Mouse (Mus musculus) liver, embryonic 14 days (tissue): ENCODE results near the gene Selenoo. TPM values are rescaled to one million over a fixed set of nuclear protein-coding genes. Genes with fewer than 3 reads are reported as not detected.

Experiments used
- polyA plus RNA-seq: library from polyadenylated mRNA; depleted of rRNA; stranded (reverse); fragments of >200 nt; gene quantifications from 2 replicates; pipeline ENCODE4 v1.2.3, GENCODE M21; 2012; rRNA removed

Selenoo gene
- 7.7 and 8.5 TPM in 2 replicates for polyA plus RNA-seq

DNA sequence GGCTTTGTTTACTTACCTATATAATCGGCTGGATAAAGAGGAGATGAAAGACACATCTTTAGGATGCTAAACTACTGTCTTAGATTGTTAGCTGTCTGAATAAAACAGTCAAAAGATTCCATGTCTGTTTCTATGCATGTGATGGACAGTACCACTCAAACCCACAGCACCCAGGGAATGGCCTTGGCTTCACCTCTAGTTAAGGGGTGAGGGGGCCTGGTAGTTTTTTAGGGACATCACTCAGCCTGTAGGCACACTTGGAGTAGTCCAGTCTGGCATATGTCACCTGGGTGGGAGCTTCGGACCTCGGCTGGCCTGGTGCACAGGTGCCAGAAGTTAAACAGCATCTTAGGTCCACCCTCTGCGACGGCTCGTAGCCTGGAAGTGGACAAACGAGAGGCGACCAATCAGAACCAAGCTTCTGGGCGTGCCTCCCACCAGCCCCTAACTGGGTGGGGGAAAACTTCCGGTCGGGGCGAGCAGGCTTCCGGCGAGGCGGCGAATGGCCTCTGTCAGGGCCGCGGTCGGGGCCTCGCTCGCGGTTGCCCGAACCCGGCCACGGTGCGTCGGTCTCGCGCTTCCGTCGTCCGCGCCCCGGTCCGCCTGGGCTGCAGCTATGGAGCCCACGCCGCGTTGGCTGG lies at the start of gene Selenoo:
Gene Selenoo, plus strand, starts transcription at position 478 of the 641 bp plus-strand sequence.

DNA sequence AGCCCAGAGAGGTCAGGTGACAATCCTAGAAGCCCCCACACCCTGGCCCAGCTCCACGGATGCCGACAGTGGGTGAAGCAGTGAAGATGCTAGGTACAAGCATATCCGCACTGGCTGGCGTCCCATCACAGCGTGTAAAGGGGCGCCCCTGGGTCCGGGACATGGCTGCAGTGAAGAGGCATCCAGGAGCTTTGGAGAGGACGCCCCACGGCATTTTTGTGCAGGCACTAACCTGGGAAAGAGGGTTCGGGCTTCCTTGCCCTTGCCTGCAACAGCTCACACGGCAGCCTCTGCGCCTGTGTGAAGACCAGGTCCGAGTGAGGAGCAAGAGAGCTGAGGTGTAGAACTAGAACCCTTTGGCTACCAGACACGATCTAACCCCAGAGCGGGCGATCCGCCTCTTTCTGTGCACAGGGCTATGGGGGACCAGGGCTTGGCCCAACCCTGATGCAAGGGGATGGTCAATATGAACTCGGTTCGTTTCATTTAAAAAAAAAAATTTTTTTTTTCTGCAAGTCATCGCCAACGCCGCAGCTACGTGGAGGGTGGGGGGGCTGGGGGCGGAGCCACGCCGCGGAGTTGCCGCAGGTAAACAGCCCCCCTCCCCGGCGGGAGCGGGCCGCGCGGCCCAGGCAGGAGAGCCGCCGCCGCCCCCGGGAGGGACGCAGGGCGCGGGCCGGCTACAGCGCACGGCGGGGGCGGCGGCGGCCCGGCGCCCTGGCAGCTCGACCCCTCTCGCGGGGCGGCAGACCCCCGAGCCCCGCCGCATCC lies 29.5 kb upstream of the Selenoo start, which contains the start of gene Panx2:
Gene Panx2, plus strand, starts transcription at position 574 of the 771 bp plus-strand sequence.

DNA sequence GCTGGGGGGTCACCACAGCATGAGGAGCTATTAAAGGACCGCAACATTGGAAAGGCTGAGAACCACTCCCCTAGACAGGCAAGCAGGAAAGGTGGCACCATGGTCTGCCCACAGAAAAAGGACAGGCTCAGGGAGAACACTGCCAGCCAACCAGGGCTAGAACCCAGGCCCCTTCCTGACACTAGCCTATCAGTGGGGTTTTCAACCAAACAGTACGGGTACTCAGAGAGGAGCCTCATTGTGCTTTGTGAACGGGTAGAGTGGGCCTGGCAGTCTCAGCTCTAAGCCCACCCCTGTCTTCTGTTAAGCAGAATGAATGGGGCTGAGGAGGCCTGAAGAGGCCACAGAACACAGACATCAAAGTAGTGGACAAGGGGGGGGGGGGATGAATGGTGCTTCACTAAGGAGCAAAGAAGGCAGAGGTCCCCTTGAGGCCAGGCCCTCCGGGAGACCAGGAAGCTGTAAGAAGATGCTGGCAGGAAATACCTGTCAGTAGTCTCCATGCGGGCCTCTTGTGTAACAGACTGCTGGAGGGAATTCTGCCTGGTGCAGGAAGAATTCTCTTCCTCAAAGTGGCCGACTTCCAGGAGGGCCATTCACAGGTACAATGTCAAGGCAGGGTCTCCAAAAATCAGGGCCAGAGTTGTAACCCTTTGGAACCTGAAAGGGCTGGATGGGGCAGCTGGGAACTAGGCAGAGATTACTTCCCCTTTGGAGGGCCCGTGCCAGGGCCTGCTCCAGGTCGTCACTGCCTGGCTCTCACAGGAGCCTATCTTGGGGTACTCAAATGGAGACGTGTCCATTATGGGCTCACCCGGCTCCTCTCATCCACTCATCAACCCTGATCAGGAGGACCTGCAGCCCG lies 14.0 kb upstream of the Selenoo start, which contains the start of gene Trabd:
Gene Trabd, plus strand, starts transcription at position 512 of the 865 bp plus-strand sequence.

DNA sequence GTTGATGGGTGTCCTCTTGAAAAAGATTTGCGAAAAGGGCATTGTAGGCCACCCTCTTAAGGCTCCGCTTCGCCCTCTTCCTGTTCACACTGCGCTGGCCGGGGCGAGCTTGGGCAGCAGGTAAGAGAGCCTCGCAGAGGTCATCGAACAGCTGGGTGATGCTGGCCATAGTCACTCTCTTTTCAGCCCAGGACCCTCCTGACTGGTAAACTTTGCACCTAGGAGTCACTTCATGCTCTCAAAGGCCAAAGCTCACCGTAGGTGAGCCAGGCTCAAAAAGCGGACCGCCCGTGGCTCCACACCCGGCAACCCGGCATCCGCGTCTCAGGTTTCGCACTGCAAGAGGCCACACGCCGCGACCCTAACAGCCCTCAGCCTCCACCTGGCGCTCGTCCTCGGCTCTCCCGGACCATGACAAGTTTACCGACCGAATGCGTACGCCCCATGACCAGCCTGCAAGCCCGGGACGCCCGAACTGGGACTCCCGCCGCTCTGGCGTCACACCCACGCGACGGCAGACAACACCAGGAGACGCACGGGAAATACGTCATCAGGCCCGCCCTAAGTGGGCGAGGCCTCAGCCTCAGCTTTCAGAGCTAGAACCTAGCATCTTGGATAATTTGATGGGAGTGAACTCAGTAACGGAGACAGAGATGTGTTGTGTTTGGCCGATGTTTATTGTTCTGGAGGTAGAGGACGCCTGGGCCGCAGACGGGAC lies 33.9 kb downstream of the Selenoo start, which contains the start of gene Tubgcp6:
Gene Tubgcp6, minus strand, starts transcription at position 464 of the 718 bp plus-strand sequence.

DNA sequence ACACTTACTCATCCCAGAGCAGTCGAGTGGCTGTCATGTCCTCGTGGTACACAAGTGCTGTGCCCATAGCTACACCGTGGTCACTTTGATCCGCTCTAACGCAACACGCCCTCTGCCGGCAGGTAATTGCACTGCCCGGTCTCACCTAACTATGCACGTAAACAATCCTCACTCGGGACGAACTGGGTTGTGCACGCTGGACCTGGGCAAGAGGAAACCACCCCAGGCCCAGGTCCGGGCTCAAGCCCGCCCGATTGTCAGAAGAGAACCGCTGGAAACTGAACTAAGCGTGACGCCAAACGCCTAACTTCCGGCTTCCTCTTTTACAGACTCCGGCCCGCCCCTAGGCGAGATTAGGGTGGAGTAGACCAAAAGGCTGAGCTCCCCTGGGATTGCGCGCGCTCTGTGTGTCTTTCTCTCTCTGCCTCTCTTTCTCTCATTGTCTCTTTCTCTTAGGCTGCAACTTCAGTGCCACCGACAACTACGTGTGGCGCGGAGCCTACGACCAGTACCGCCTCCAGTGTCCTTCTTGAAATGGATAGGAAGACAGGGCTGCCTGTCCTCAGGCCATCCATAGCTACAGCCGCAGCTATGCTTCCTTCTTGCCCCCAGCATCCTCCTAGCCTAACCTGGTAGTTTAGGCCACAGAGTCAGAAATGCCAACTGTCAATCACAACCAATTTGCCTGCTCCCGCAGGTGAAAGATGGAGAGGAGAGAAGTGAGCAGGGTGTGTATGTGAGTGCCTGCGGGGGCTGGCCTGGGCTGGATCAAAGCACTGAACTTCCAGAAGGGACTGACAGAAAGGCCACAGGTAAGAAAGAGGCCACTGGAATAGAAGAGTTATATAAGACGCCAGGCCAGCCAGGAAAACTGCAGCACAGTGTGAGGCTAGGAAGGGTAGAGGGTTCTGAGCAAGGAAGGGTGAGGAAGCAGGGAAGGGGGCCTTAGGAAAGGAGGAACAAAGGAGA lies 39.8 kb downstream of the Selenoo start, which contains the start of gene Hdac10:
Gene Hdac10, minus strand, starts transcription at position 319 of the 969 bp plus-strand sequence.

DNA sequence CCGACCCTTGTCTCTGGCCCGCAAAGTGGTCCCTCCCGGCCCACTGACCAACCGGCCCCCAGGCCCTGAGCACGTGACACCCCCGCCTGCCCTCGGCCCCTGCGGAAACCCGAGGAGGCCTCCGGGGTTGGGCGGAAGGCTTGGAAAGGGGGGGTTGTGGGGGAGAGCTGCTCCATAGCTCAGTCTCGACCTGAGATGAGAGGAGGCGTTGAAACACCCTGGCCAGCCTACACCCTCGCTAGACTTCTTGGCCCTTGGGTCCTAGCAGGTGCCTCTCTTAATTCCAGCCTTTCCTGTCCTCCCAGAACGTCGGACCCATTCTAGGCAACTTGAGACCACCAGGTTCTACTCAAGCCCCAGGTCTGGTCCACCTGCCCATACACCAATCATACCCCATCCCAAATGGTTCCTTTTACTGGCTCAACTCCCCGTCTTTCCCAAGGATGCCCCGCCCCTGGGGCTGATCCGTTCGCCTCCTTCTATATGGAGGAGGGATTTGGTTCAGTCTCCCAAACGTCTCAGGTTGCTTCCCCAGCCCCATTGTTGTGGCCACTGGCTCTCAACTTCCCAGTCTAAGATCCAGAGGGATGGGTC lies 51.9 kb downstream of the Selenoo start, which contains the start of gene Mapk12:
Gene Mapk12, minus strand, starts transcription at position 45 of the 594 bp plus-strand sequence.

DNA sequence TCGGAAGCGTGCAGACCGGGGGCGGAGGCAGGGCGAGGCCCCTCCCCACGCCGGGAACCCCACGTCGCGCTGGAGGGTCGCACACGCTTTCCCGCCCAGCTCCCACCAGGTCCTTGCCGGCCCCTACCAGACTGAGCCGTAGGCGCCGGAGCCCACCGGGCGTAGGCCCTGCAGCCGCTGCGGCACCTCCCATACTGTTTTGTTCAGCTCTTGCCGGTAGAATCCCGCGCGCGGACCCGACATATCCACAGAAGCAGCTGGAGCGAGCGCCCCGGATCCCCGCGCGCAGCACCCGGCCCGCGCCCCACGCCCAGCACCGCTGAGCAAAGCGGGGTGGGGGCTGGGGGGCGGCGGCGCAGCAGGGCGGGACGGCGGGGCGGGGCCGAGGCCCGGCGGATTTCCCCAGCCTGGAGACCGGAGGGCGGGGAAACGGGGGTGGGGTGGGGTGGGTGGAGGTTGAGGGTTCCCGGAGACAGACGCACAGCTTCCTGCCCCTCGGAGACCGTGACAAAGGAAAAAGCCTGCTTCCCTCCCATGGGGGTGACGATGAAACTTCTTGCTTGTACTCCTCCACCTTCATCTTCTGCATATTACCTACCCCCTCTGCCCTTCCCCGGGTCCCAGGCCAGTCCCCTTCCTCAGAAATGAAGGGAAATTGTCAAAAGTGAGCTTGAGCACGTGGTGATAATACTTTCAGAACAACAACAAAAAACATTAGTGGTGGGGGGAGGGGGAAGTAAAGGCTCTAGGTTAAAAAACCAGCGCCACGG lies 60.6 kb downstream of the Selenoo start, which contains the start of gene Mapk11:
Gene Mapk11, minus strand, starts transcription at position 358 of the 770 bp plus-strand sequence.

Other genes starting within 250 kb of the Selenoo start
- gene Pim3, start 226.9 kb upstream of the Selenoo start, polyA plus RNA-seq, result 3.3 and 3.4 TPM in 2 replicates
- gene Ttll8, start 134.7 kb upstream of the Selenoo start, polyA plus RNA-seq, result not detected in 2 replicates
- 0.01 and 0.02 TPM in 2 replicates for gene Mlc1, start 110.1 kb upstream of the Selenoo start, polyA plus RNA-seq
- not detected in 2 replicates for gene Mov10l1, start 106.2 kb upstream of the Selenoo start, polyA plus RNA-seq
- gene Panx2, start 29.4 kb upstream of the Selenoo start, polyA plus RNA-seq, result 0.01 and 0.03 TPM in 2 replicates
- gene Trabd, start 14.0 kb upstream of the Selenoo start, polyA plus RNA-seq, result 7.6 and 8.4 TPM in 2 replicates
- gene Tubgcp6, start 34.0 kb downstream of the Selenoo start, polyA plus RNA-seq, result 8.1 and 12.8 TPM in 2 replicates
- 8.0 and 8.1 TPM in 2 replicates for gene Hdac10, start 39.6 kb downstream of the Selenoo start, polyA plus RNA-seq
- 2.0 and 2.1 TPM in 2 replicates for gene Mapk12, start 51.6 kb downstream of the Selenoo start, polyA plus RNA-seq
- 0.76 and 0.80 TPM in 2 replicates for gene Mapk11, start 60.5 kb downstream of the Selenoo start, polyA plus RNA-seq
- gene Plxnb2, start 91.7 kb downstream of the Selenoo start, polyA plus RNA-seq, result 23.7 and 25.5 TPM in 2 replicates
- 3.8 and 4.2 TPM in 2 replicates for gene Dennd6b, start 107.4 kb downstream of the Selenoo start, polyA plus RNA-seq
- 14.0 and 15.3 TPM in 2 replicates for gene Ppp6r2, start 122.5 kb downstream of the Selenoo start, polyA plus RNA-seq
- gene Sbf1, start 226.2 kb downstream of the Selenoo start, polyA plus RNA-seq, result 27.9 and 28.3 TPM in 2 replicates
- gene Adm2, start 233.6 kb downstream of the Selenoo start, polyA plus RNA-seq, result 1.8 and 2.0 TPM in 2 replicates
- gene Miox, start 245.3 kb downstream of the Selenoo start, polyA plus RNA-seq, result 7.3 and 11.5 TPM in 2 replicates